Mouse (Mus musculus) liver, embryonic 14.5 days (tissue): ENCODE data around the gene Cdc37l1. TPM values are rescaled to one million over a fixed set of nuclear protein-coding genes. Genes with fewer than 3 reads are reported as not detected.

ENCODE experiments used
- ATAC-seq: fragments of 200-750 bp; cut with Nextera tagmentation; 2 replicates; pipeline ENCODE4 v1.8.0; 2017; ENCODE audit warnings: moderate number of reproducible peaks, mild to moderate bottlenecking, moderate library complexity; ENCODE audit not compliant: insufficient read depth
- DNase-seq, 3 experiments: peaks; one replicate each; pipeline ENCODE4 v3.0.0-alpha.2; 2012 to 2013; ENCODE audit warnings: low read depth in 3 of 3, low spot score in 3 of 3
- H3K27ac ChIP-seq: fragments of 300-500 bp; sonication (generic); 2 replicates; pipeline ENCODE4 v1.5.1; 2014; ENCODE audit warnings: moderate library complexity, mild to moderate bottlenecking, control low read depth, inconsistent platforms
- H3K27me3 ChIP-seq: fragments of 300-500 bp; sonication (generic); 2 replicates; pipeline ENCODE4 v1.6.1; 2014; ENCODE audit warnings: mild to moderate bottlenecking, low read length, moderate library complexity; ENCODE audit not compliant: control insufficient read depth, insufficient read depth
- H3K36me3 ChIP-seq: fragments of 300-500 bp; sonication (generic); replicated peaks from 2 replicates; pipeline ENCODE4 v1.6.1; 2014; ENCODE audit warnings: low read depth; ENCODE audit not compliant: control insufficient read depth, insufficient read depth
- H3K4me1 ChIP-seq, 2 experiments: fragments of 200-500 bp in 1 of 2; fragments of 300-500 bp in 1 of 2; sonication (generic) in 1 of 2; replicated peaks; 2 replicates each; pipeline ENCODE4 v1.6.1; 2012 to 2014; ENCODE audit warnings: antibody characterized with exemption in 1 of 2, inconsistent platforms in 1 of 2, low read length in 1 of 2; ENCODE audit not compliant: control insufficient read depth in 2 of 2, insufficient read depth in 2 of 2
- H3K4me2 ChIP-seq: fragments of 300-500 bp; sonication (generic); 2 replicates; pipeline ENCODE4 v1.6.1; 2014; ENCODE audit warnings: low read depth, mild to moderate bottlenecking, control low read depth, moderate library complexity
- H3K4me3 ChIP-seq, 2 experiments: fragments of 200-500 bp in 1 of 2; fragments of 300-500 bp in 1 of 2; sonication (generic) in 1 of 2; 2 replicates each; pipeline ENCODE4 v1.5.1; 2012 to 2014; ENCODE audit warnings: low read depth in 2 of 2, low read length in 2 of 2, mild to moderate bottlenecking in 2 of 2, control low read depth in 1 of 2, inconsistent platforms in 1 of 2, moderate library complexity in 1 of 2; ENCODE audit not compliant: insufficient read depth in 1 of 2
- H3K9ac ChIP-seq: fragments of 300-500 bp; sonication (generic); replicated peaks from 2 replicates; pipeline ENCODE4 v1.6.1; 2014; ENCODE audit warnings: mild to moderate bottlenecking, control low read depth, moderate library complexity
- H3K9me3 ChIP-seq: fragments of 300-500 bp; sonication (generic); 2 replicates; pipeline ENCODE4 v1.6.1; 2016; ENCODE audit warnings: low read length, mixed read lengths; ENCODE audit not compliant: control insufficient read depth
- CTCF ChIP-seq: IDR thresholded peaks from 2 replicates; pipeline ENCODE4 v1.5.1; 2016; ENCODE audit warnings: antibody characterized with exemption, low read depth, control low read depth
- EP300 ChIP-seq: IDR thresholded peaks from 2 replicates; pipeline ENCODE4 v1.6.1; 2016; ENCODE audit warnings: antibody characterized with exemption, low read depth
- WGBS: fragments of 180-500 bp; shearing (Covaris S2); extraction: QIAGEN DNeasy Blood & Tissue Kit; methylation state at CpG from one replicate; pipeline ENCODE4 v1.1.7; 2014; ENCODE audit not compliant: insufficient replicate concordance; 5-methylcytosine and 5-hydroxymethylcytosine counted together
- polyA plus RNA-seq, 2 experiments: library from polyadenylated mRNA; depleted of rRNA in 1 of 2; stranded (reverse) in 1 of 2; unstranded in 1 of 2; fragments of >200 nt; fragmentation: Nextera tagmentation in 1 of 2; extraction: Ambion mirVana in 1 of 2; gene quantifications; 2 replicates each; pipeline versions ENCODE4 v1.2.1 to v1.2.3; 2012 to 2014

Gene Cdc37l1
- polyA plus RNA-seq, 2 experiments, result 8.3 to 8.7 TPM

- TF ChIP-seq CTCF (no peak), EP300 (no peak)
- Histone ChIP-seq H3K36me3 (peaks cover 4% of the 10 kb centered on the region), H3K4me3 (no peak overlapping the region), H3K9ac (no peak overlapping the region), H3K9me3 (no peaks in the 10 kb centered on the region; the same call in 1 of the 2 replicates), H3K27ac (no peak overlapping the region), H3K4me1 (no peaks in the 10 kb centered on the region), H3K4me2 (no peak overlapping the region), H3K27me3 (no peaks in the 10 kb centered on the region)
- no peak for DNase-seq
- 79% methylated on average over 10 of the region's 10 CpGs for WGBS
- ATAC-seq, result no peak
These were observed 47.4 kb downstream of the Cdc37l1 start for GRCm38 (mm10) chr19:29037541-29037940.

- Histone ChIP-seq H3K4me1 (no peaks in the 10 kb centered on the region), H3K4me3 (no peak overlapping the region), H3K27ac (no peak overlapping the region), H3K9me3 (no peaks in the 10 kb centered on the region; the same call in 1 of the 2 replicates), H3K4me2 (no peak overlapping the region), H3K9ac (no peak overlapping the region), H3K27me3 (no peaks in the 10 kb centered on the region), H3K36me3 (peaks cover 4% of the 10 kb centered on the region)
- ATAC-seq, result no peak
- TF ChIP-seq EP300 (no peak), CTCF (no peak)
- DNase-seq, result no peak
These were observed 49.2 kb downstream of the Cdc37l1 start for GRCm38 (mm10) chr19:29039334-29039733.

GRCm38 (mm10) chr19:29040206-29040605 lies 50.1 kb downstream of the Cdc37l1 start:
- WGBS, result 77% methylated on average over 4 of the region's 4 CpGs
- Histone ChIP-seq H3K9me3 (no peaks in the 10 kb centered on the region; the same call in 1 of the 2 replicates), H3K27ac (no peak overlapping the region), H3K4me2 (no peak overlapping the region), H3K9ac (no peak overlapping the region), H3K4me3 (no peak overlapping the region), H3K27me3 (no peaks in the 10 kb centered on the region), H3K36me3 (peaks cover 4% of the 10 kb centered on the region), H3K4me1 (no peaks in the 10 kb centered on the region; a peak in 1 of 4 replicates)
- ATAC-seq (no peak), DNase-seq (no peak)
- TF ChIP-seq CTCF (no peak), EP300 (no peak)

GRCm38 (mm10) chr19:29042143-29042542 lies 52.0 kb downstream of the Cdc37l1 start:
- Histone ChIP-seq H3K4me3 (no peak overlapping the region), H3K36me3 (peaks cover 1% of the 10 kb centered on the region), H3K4me2 (no peak overlapping the region), H3K27ac (no peak overlapping the region), H3K4me1 (peaks cover 8% of the 10 kb centered on the region in 2 experiments), H3K27me3 (no peaks in the 10 kb centered on the region), H3K9me3 (no peaks in the 10 kb centered on the region; the same call in 1 of the 2 replicates), H3K9ac (no peak overlapping the region)
- TF ChIP-seq EP300, result no peak
- no peak for TF ChIP-seq CTCF
- ATAC-seq, result no peak
- no peak for DNase-seq
- WGBS, result 73% methylated on average over 6 of the region's 6 CpGs

GRCm38 (mm10) chr19:29042647-29043046 lies 52.5 kb downstream of the Cdc37l1 start:
- whole genome bisulfite sequencing, result 84% methylated on average over 9 of the region's 9 CpGs
- H3K27ac ChIP-seq, result no peak overlapping the region
- no peak for TF ChIP-seq EP300
- TF ChIP-seq CTCF, result no peak

More at GRCm38 (mm10) chr19:29042647-29043046, 52.5 kb downstream of the Cdc37l1 start:
- ATAC-seq, result no peak
- Histone ChIP-seq H3K36me3 (no peaks in the 10 kb centered on the region; the same call in 1 of the 2 replicates), H3K9me3 (no peaks in the 10 kb centered on the region; the same call in 1 of the 2 replicates), H3K4me2 (no peak overlapping the region), H3K9ac (no peak overlapping the region), H3K4me1 (peaks cover 8% of the 10 kb centered on the region in 2 experiments), H3K4me3 (no peak overlapping the region), H3K27me3 (no peaks in the 10 kb centered on the region)
- no peak for DNase-seq
